Mouse (Mus musculus): ENCODE measurements around the gene Gpr180.

DNA sequence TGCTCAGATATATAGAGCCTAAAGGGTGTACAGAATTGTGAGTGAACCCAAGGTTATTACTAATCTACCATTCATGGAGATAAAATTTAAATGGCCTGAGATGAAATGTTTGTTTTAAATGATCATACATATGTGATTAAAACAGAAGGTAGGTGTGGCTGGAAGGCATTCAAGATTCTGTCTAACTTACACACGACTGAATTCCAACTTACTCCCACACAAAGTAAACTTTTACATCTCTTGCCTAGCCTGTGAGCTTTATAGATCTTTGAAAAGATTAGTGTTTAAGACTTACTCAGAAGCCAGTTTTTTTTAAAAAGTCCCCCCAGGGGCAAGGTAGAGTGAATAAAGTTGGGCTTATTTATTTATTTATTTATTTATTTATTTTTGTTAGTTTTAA is 42.3 kb downstream of the Gpr180 start:
- TF ChIP-seq CTCF (conservative IDR thresholded peaks at IDR 0.05; ENCODE audit: low read length) (no peak), NANOG (IDR thresholded peaks at IDR 0.05; ENCODE audit: borderline replicate concordance, low read length) (no peak), POU5F1 (IDR thresholded peaks at IDR 0.05; ENCODE audit: borderline replicate concordance, low read length) (no peak)

All from E14TG2a.4 (cell line).